Mouse (Mus musculus): ENCODE measurements around the gene Per1. TPM values are rescaled to one million over a fixed set of nuclear protein-coding genes. Genes with fewer than 3 reads are reported as not detected.

The Per1 gene
- polyA plus RNA-seq, 1 experiment: 25.0 TPM

DNA sequence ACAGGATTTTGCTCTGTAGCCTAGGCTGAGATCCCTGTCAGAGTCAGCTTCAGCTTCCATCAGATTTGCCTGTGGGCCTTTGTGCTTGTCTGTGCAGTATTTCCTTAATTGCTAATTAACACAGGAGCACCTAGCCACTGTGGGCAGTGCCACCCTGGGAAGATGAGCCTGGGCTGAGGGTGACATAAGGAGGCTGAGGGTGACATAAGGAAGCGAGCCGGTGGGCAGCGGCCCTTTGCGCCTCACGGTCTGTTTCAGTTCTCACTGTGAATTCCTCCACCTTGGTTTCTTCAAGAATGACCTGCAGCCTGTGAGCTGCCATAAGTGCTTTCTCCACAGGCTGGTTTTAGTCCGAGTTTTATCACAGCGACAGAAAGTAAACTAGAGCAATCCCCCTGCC lies 13.4 kb upstream of the Per1 start:
- no peak overlapping the region for H3K27ac ChIP-seq (ENCODE audit: insufficient read depth, low read length)
- H3K36me3 ChIP-seq (ENCODE audit: control insufficient read depth, insufficient read depth, low read length, poor library complexity, severe bottlenecking): no peaks in the 10 kb centered on the region
- H3K9me3 ChIP-seq (replicated peaks; ENCODE audit: control insufficient read depth, insufficient read depth, low read length, poor library complexity, severe bottlenecking): 0 out of 2 replicates have a peak, but pooled peaks cover 2% of the 10 kb centered on the region
- no peak overlapping the region for H3K9ac ChIP-seq (ENCODE audit: low read depth, poor library complexity, severe bottlenecking)
- H3K4me1 ChIP-seq (ENCODE audit: control insufficient read depth, insufficient read depth, low read length): peaks cover under 1% of the 10 kb centered on the region
- no peaks in the 10 kb centered on the region for H3K27me3 ChIP-seq (ENCODE audit: control insufficient read depth, insufficient read depth, low read length, poor library complexity, severe bottlenecking)
- no peak overlapping the region for H3K4me3 ChIP-seq (ENCODE audit: low read depth, low read length)
- TF ChIP-seq POLR2A (IDR thresholded peaks at IDR 0.05; ENCODE audit: insufficient read depth, low read length): no peak
- TF ChIP-seq EP300 (IDR thresholded peaks at IDR 0.05; ENCODE audit: insufficient read depth, low read depth, low read length): no peak
- TF ChIP-seq CTCF (IDR thresholded peaks at IDR 0.05; ENCODE audit: low read depth, low read length): no peak

DNA sequence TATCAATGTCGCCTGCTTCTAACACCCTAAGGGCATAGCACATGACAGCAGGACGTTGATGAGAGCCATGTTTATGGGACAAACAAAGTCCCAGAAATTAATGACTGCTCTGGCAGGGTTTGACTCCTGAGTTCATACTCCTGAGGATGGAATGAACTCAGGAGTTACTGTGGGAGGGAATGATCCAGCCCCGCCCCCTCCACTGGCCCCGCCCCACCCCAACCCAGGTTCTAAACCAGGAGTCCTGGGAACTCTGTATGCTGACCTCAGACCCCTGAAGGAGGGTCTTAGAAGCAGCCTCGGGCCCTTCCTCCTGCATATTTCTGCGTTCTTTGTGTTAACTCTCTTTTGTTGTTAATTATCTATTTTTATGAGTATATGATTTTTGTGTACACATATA lies 9.4 kb upstream of the Per1 start:
- peaks cover 2% of the 10 kb centered on the region for H3K4me1 ChIP-seq (ENCODE audit: control insufficient read depth, insufficient read depth, low read length)
- no peak overlapping the region for H3K4me3 ChIP-seq (ENCODE audit: low read depth, low read length)
- TF ChIP-seq CTCF (IDR thresholded peaks at IDR 0.05; ENCODE audit: low read depth, low read length) (no peak), POLR2A (IDR thresholded peaks at IDR 0.05; ENCODE audit: insufficient read depth, low read length) (no peak), EP300 (IDR thresholded peaks at IDR 0.05; ENCODE audit: insufficient read depth, low read depth, low read length) (no peak)
- H3K36me3 ChIP-seq (ENCODE audit: control insufficient read depth, insufficient read depth, low read length, poor library complexity, severe bottlenecking): peaks cover 8% of the 10 kb centered on the region
- no peaks in the 10 kb centered on the region for H3K27me3 ChIP-seq (ENCODE audit: control insufficient read depth, insufficient read depth, low read length, poor library complexity, severe bottlenecking)
- no peak overlapping the region for H3K27ac ChIP-seq (ENCODE audit: insufficient read depth, low read length)
- H3K9me3 ChIP-seq (replicated peaks; ENCODE audit: control insufficient read depth, insufficient read depth, low read length, poor library complexity, severe bottlenecking): 0 out of 2 replicates have a peak, but pooled peaks cover 2% of the 10 kb centered on the region
- no peak overlapping the region for H3K9ac ChIP-seq (ENCODE audit: low read depth, poor library complexity, severe bottlenecking)

DNA sequence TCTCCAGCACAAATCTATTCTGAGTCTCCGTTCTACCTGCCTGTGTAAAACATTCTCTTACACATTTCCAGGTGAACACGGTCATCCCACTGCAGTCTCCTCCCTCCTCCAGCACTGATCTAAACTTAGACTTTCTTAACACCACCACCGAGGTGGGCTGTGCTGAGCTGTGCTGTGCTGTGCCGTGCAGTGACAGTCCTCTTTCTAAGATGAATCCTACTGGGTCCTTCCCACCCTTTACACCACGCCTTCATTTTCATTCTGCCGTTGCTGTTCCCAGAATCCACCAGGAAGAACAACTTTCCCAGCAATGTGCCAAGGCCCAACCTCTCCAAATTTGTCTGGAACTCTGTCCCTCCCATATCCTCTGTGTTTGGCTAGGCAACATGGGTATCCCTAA lies 8.6 kb upstream of the Per1 start:
- TF ChIP-seq POLR2A (IDR thresholded peaks at IDR 0.05; ENCODE audit: insufficient read depth, low read length): no peak
- TF ChIP-seq CTCF (IDR thresholded peaks at IDR 0.05; ENCODE audit: low read depth, low read length): no peak
- no peak for TF ChIP-seq EP300 (IDR thresholded peaks at IDR 0.05; ENCODE audit: insufficient read depth, low read depth, low read length)
- H3K9me3 ChIP-seq (replicated peaks; ENCODE audit: control insufficient read depth, insufficient read depth, low read length, poor library complexity, severe bottlenecking): 0 out of 2 replicates have a peak, but pooled peaks cover 2% of the 10 kb centered on the region
- H3K4me3 ChIP-seq (ENCODE audit: low read depth, low read length): no peak overlapping the region
- no peaks in the 10 kb centered on the region for H3K27me3 ChIP-seq (ENCODE audit: control insufficient read depth, insufficient read depth, low read length, poor library complexity, severe bottlenecking)
- H3K4me1 ChIP-seq (ENCODE audit: control insufficient read depth, insufficient read depth, low read length): peaks cover 2% of the 10 kb centered on the region
- no peak overlapping the region for H3K9ac ChIP-seq (ENCODE audit: low read depth, poor library complexity, severe bottlenecking)
- no peak overlapping the region for H3K27ac ChIP-seq (ENCODE audit: insufficient read depth, low read length)
- peaks cover 8% of the 10 kb centered on the region for H3K36me3 ChIP-seq (ENCODE audit: control insufficient read depth, insufficient read depth, low read length, poor library complexity, severe bottlenecking)

DNA sequence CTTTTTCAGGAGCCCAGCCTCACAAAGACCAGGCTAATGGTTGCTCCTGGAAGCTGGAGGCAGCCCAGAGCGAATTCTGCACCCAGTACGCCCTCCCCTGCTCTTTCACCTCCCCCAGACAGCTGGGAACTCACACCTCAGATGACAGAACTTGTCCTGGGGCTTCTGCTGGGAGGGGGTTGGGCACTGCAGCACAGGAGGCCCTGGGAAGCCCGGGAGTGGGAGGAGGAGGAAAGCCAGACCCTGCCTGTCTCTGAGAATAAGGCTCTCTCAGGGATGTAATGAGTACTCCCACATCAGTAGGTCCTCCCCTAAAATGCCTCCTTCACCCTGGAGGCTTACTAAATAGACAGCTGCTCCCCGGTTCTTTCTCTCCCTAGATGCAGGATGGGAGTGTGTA lies 7.9 kb upstream of the Per1 start:
- Histone ChIP-seq H3K36me3 (ENCODE audit: control insufficient read depth, insufficient read depth, low read length, poor library complexity, severe bottlenecking) (peaks cover 8% of the 10 kb centered on the region), H3K4me3 (ENCODE audit: low read depth, low read length) (no peak overlapping the region), H3K9ac (ENCODE audit: low read depth, poor library complexity, severe bottlenecking) (no peak overlapping the region; the same call in 1 of the 2 replicates), H3K9me3 (replicated peaks; ENCODE audit: control insufficient read depth, insufficient read depth, low read length, poor library complexity, severe bottlenecking) (0 out of 2 replicates have a peak, but pooled peaks cover 2% of the 10 kb centered on the region), H3K27ac (ENCODE audit: insufficient read depth, low read length) (no peak overlapping the region), H3K4me1 (ENCODE audit: control insufficient read depth, insufficient read depth, low read length) (peaks cover 2% of the 10 kb centered on the region), H3K27me3 (ENCODE audit: control insufficient read depth, insufficient read depth, low read length, poor library complexity, severe bottlenecking) (no peaks in the 10 kb centered on the region)
- TF ChIP-seq CTCF (IDR thresholded peaks at IDR 0.05; ENCODE audit: low read depth, low read length) (no peak), POLR2A (IDR thresholded peaks at IDR 0.05; ENCODE audit: insufficient read depth, low read length) (no peak)

DNA sequence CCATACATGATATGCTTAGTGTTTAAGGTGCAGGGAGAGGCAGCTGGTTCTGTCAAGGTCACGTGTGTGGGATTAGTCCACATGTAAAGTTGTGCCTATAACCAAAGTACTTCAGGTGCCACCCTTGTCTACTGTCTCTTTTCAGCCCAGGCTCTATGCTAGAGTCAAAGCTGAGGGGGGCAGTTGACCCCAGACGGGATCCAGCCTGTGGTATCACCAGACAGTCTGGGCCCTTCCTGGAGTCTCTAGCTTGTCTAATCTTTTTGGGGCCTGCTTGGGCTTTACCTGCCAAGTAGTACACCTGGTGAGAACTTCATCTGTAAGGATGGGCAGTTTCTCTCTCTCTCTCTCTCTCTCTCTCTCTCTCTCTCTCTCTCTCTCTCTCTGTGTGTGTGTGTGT lies 7.4 kb upstream of the Per1 start:
- 0 out of 2 replicates have a peak, but pooled peaks cover 2% of the 10 kb centered on the region for H3K9me3 ChIP-seq (replicated peaks; ENCODE audit: control insufficient read depth, insufficient read depth, low read length, poor library complexity, severe bottlenecking)
- H3K27me3 ChIP-seq (ENCODE audit: control insufficient read depth, insufficient read depth, low read length, poor library complexity, severe bottlenecking): no peaks in the 10 kb centered on the region
- peaks cover 10% of the 10 kb centered on the region for H3K36me3 ChIP-seq (ENCODE audit: control insufficient read depth, insufficient read depth, low read length, poor library complexity, severe bottlenecking)
- TF ChIP-seq EP300 (IDR thresholded peaks at IDR 0.05; ENCODE audit: insufficient read depth, low read depth, low read length) (no peak), POLR2A (IDR thresholded peaks at IDR 0.05; ENCODE audit: insufficient read depth, low read length) (no peak), CTCF (IDR thresholded peaks at IDR 0.05; ENCODE audit: low read depth, low read length) (no peak)
- H3K27ac ChIP-seq (ENCODE audit: insufficient read depth, low read length): no peak overlapping the region
- peaks cover 2% of the 10 kb centered on the region for H3K4me1 ChIP-seq (ENCODE audit: control insufficient read depth, insufficient read depth, low read length)
- no peak overlapping the region for H3K4me3 ChIP-seq (ENCODE audit: low read depth, low read length)
- peak overlapping the region; percentile 91; the same call in 1 of the 2 replicates for H3K9ac ChIP-seq (ENCODE audit: low read depth, poor library complexity, severe bottlenecking)

DNA sequence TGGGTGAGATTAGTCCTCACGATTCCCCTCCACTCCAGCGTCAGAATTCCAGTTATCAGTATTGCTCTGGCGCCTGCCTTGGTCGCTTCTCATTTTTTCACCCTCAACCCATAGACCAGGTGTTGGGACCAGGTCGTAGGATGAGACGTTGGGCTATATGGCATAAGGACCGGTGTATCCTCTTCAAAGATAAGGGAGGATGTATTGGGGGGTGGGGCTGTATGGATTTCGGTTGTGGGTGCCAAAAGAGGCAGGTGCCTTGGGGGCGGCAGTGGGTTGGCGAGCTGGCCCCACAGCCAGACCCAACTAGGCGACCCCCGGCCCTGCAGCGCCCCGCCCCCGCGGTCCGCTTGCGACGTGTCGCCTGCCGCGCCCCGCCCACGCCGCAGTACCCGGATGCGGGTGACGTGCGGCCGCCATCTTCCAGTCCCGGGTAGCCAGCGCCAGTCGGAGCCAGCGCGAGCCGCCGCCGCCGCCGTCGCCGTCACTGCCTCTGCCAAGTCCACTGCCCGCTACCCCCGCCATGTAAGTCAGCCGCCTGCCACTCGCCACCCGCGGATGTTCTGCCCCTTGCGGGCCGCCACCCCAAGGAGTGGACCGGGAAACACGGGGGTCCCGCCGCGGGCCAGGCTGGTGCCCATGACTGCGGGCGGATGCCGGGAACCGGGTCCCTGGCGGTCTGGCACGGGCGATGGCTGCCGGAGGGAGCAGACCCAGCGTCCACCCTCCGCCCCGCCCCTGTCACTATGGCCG lies 6.7 kb upstream of the Per1 start, which contains the start of gene Vamp2:
TSS of gene Vamp2 (plus strand) at position 388 of the 753 bp plus-strand sequence.
- Histone ChIP-seq H3K27me3 (ENCODE audit: control insufficient read depth, insufficient read depth, low read length, poor library complexity, severe bottlenecking) (no peaks in the 10 kb centered on the region), H3K36me3 (ENCODE audit: control insufficient read depth, insufficient read depth, low read length, poor library complexity, severe bottlenecking) (peaks cover 13% of the 10 kb centered on the region), H3K4me3 (ENCODE audit: low read depth, low read length) (peak within 1 kb of the TSS; percentile 90), H3K27ac (ENCODE audit: insufficient read depth, low read length) (no peak within 1 kb of the TSS), H3K9me3 (replicated peaks; ENCODE audit: control insufficient read depth, insufficient read depth, low read length, poor library complexity, severe bottlenecking) (0 out of 2 replicates have a peak, but pooled peaks cover 2% of the 10 kb centered on the region), H3K4me1 (ENCODE audit: control insufficient read depth, insufficient read depth, low read length) (peaks cover 2% of the 10 kb centered on the region), H3K9ac (ENCODE audit: low read depth, poor library complexity, severe bottlenecking) (peak within 1 kb of the TSS; percentile 91)
- TF ChIP-seq EP300 (IDR thresholded peaks at IDR 0.05; ENCODE audit: insufficient read depth, low read depth, low read length) (no peak), POLR2A (IDR thresholded peaks at IDR 0.05; ENCODE audit: insufficient read depth, low read length) (peak; percentile 12)

All from ES-Bruce4 (cell line).